Mouse (Mus musculus) gastrocnemius, postnatal 14 days (tissue): Measurements from ENCODE around the gene Eif3d. TPM values are rescaled to one million over a fixed set of nuclear protein-coding genes. Genes with fewer than 3 reads are reported as not detected.
A peak's percentile ranks its signal among the peaks of the same experiment; 100 is the strongest.
"Not testable (repeated sequence)": the region's sequence is repeated elsewhere in the genome, so short reads cannot be mapped to it uniquely, and the experiment has no call there.

Source experiments
- DNase-seq: peaks from one replicate; pipeline ENCODE4 v3.0.0; 2021; ENCODE audit warnings: mixed read lengths
- intact Hi-C: fragments of 180-260 bp; cut with DNase I; formaldehyde crosslinking; loops from one replicate; pipeline ENCODE4 v1.15.1; 2025; ENCODE audit warnings: low total_unique reads
- long read RNA-seq, 2 experiments: library from polyadenylated mRNA; stranded (forward); transcript quantifications; one replicate each; pipeline ENCODE4 v2.0.0; 2021
- total RNA-seq, 2 experiments: library from RNA; stranded (reverse); gene quantifications; 2 replicates each; pipeline ENCODE4 v1.2.3; 2021

Eif3d gene
- total RNA-seq = 10 to 100 TPM; 67.7 to 73.6 TPM
- long read RNA-seq, experiment 1, transcript Eif3d-201 (15 exons, 1,899 nt) = major isoform, 47 of 55 reads
- long read RNA-seq, experiment 1, partial matches to known transcripts = 4 of 55 reads
- long read RNA-seq, experiment 1, other reads (novel, unspliced or antisense) = 4 of 55 reads
- long read RNA-seq, experiment 2, transcript Eif3d-201 (15 exons, 1,899 nt) = major isoform, 67 of 79 reads
- long read RNA-seq, experiment 2, partial matches to known transcripts = 5 of 79 reads
- long read RNA-seq, experiment 2, other reads (novel, unspliced or antisense) = 7 of 79 reads

- peak; percentile 95 for DNase-seq
- intact Hi-C loops = no loop called here
Measured at GRCm38 (mm10) chr15:77970470-77971292, at the start of gene Eif3d. Gene Eif3d (minus strand): TSS chr15:77970813.

- intact Hi-C loops = no loop called here
- DNase-seq = no peak
Measured at GRCm38 (mm10) chr15:78014046-78014445, 43.4 kb upstream of the Eif3d start.

- DNase-seq, intact Hi-C loops: not testable (repeated sequence)
Measured at GRCm38 (mm10) chr15:78008206-78008605, 37.6 kb upstream of the Eif3d start.

- DNase-seq = no peak
- intact Hi-C loops = no loop called here
Measured at GRCm38 (mm10) chr15:78003929-78004328, 33.3 kb upstream of the Eif3d start.

GRCm38 (mm10) chr15:78001400-78001799 is 30.8 kb upstream of the Eif3d start:
- DNase-seq = no peak
- intact Hi-C loops = no loop called here

- intact Hi-C loops = no loop called here
Measured at GRCm38 (mm10) chr15:77988541-77988940, 17.9 kb upstream of the Eif3d start.

GRCm38 (mm10) chr15:77983391-77983790 is 12.8 kb upstream of the Eif3d start:
- intact Hi-C loops = no loop called here

More at GRCm38 (mm10) chr15:77988541-77988940, 17.9 kb upstream of the Eif3d start:
- peak; percentile 29 for DNase-seq

GRCm38 (mm10) chr15:77982195-77982939 is 11.8 kb upstream of the Eif3d start:
- peak; percentile 50 for DNase-seq
- intact Hi-C loops = no loop called here

More at GRCm38 (mm10) chr15:77983391-77983790, 12.8 kb upstream of the Eif3d start:
- DNase-seq = no peak

- intact Hi-C loops = no loop called here
- no peak for DNase-seq
Measured at GRCm38 (mm10) chr15:77981181-77981680, 10.6 kb upstream of the Eif3d start.

GRCm38 (mm10) chr15:77979427-77979865 is 8.8 kb upstream of the Eif3d start:
- intact Hi-C loops = no loop called here
- no peak for DNase-seq

GRCm38 (mm10) chr15:77977663-77978062 is 7.0 kb upstream of the Eif3d start:
- intact Hi-C loops = no loop called here
- no peak for DNase-seq

GRCm38 (mm10) chr15:77974165-77974841 is 3.7 kb upstream of the Eif3d start:
- intact Hi-C loops = no loop called here
- no peak for DNase-seq

GRCm38 (mm10) chr15:77969940-77970469 is 608 bp downstream of the Eif3d start:
- DNase-seq = no peak
- intact Hi-C loops = loop anchor here (5.0 kb wide), 1 partner anchor 38 kb away; no protein-coding TSS in a partner anchor

- DNase-seq = no peak
- intact Hi-C loops = loop anchor here (5.0 kb wide), 1 partner anchor 33 kb away; no protein-coding TSS in a partner anchor
Measured at GRCm38 (mm10) chr15:77965117-77965528, 5.5 kb downstream of the Eif3d start.

GRCm38 (mm10) chr15:77962447-77962846 is 8.2 kb downstream of the Eif3d start:
- intact Hi-C loops = no loop called here
- no peak for DNase-seq

GRCm38 (mm10) chr15:77960693-77961092 is 9.9 kb downstream of the Eif3d start:
- intact Hi-C loops = no loop called here
- no peak for DNase-seq

- no peak for DNase-seq
- intact Hi-C loops = no loop called here
Measured at GRCm38 (mm10) chr15:77958071-77958470, 12.5 kb downstream of the Eif3d start.

GRCm38 (mm10) chr15:77957625-77958024 is 13.0 kb downstream of the Eif3d start:
- intact Hi-C loops = no loop called here
- DNase-seq = no peak

- peak; percentile 89 for DNase-seq
- intact Hi-C loops = no loop called here
Measured at GRCm38 (mm10) chr15:77956404-77956901, 14.2 kb downstream of the Eif3d start, which contains the start of gene Foxred2. Gene Foxred2 (minus strand): TSS chr15:77956722.
